Mouse (Mus musculus): ENCODE data around the gene Opalin.
A peak's percentile ranks its signal among the peaks of the same experiment; 100 is the strongest.

The Opalin gene

GRCm38 (mm10) chr19:41071500-41071899 lies 5.4 kb downstream of the Opalin start:
- peak; percentile 85 for DNase-seq

- DNase-seq = no peak
Observed at GRCm38 (mm10) chr19:41054702-41055101, 22.2 kb downstream of the Opalin start.

- DNase-seq = no peak
Observed at GRCm38 (mm10) chr19:41053530-41053929, 23.4 kb downstream of the Opalin start.

- DNase-seq = no peak
Observed at GRCm38 (mm10) chr19:41052247-41052646, 24.7 kb downstream of the Opalin start.

GRCm38 (mm10) chr19:41051714-41052113 lies 25.2 kb downstream of the Opalin start:
- DNase-seq = no peak

- DNase-seq = no peak
Observed at GRCm38 (mm10) chr19:41048187-41048559, 28.7 kb downstream of the Opalin start.

- no peak for DNase-seq
Observed at GRCm38 (mm10) chr19:41047437-41048186, 29.3 kb downstream of the Opalin start.

GRCm38 (mm10) chr19:41045091-41045770 lies 31.7 kb downstream of the Opalin start:
- DNase-seq = no peak

GRCm38 (mm10) chr19:41039110-41039509 lies 37.8 kb downstream of the Opalin start:
- no peak for DNase-seq

GRCm38 (mm10) chr19:41035809-41036551 lies 40.9 kb downstream of the Opalin start:
- no peak for DNase-seq

- DNase-seq = no peak
Observed at GRCm38 (mm10) chr19:41031869-41032268, 45.0 kb downstream of the Opalin start.

GRCm38 (mm10) chr19:41031009-41031408 lies 45.9 kb downstream of the Opalin start:
- DNase-seq = no peak

GRCm38 (mm10) chr19:41030161-41030560 lies 46.8 kb downstream of the Opalin start:
- no peak for DNase-seq

- no peak for DNase-seq
Observed at GRCm38 (mm10) chr19:41029219-41029618, 47.7 kb downstream of the Opalin start, which contains the start of gene Dntt. Gene Dntt, plus strand, starts transcription at chr19:41029275.

- no peak for DNase-seq
Observed at GRCm38 (mm10) chr19:41027601-41028000, 49.3 kb downstream of the Opalin start.

- no peak for DNase-seq
Observed at GRCm38 (mm10) chr19:41027024-41027423, 49.9 kb downstream of the Opalin start.

- DNase-seq = no peak
Observed at GRCm38 (mm10) chr19:41026551-41026950, 50.4 kb downstream of the Opalin start.

GRCm38 (mm10) chr19:41022244-41022643 lies 54.7 kb downstream of the Opalin start:
- DNase-seq = peak; percentile 20

- no peak for DNase-seq
Observed at GRCm38 (mm10) chr19:41020537-41020936, 56.4 kb downstream of the Opalin start.

GRCm38 (mm10) chr19:41019164-41019675 lies 57.7 kb downstream of the Opalin start:
- no peak for DNase-seq

- DNase-seq = peak; percentile 61
Observed at GRCm38 (mm10) chr19:41015951-41016716, 60.8 kb downstream of the Opalin start.

GRCm38 (mm10) chr19:41014003-41014402 lies 62.9 kb downstream of the Opalin start:
- DNase-seq = no peak

- no peak for DNase-seq
Observed at GRCm38 (mm10) chr19:41013591-41013990, 63.3 kb downstream of the Opalin start.

All from right cerebral cortex, postnatal 25 days (tissue).